Mouse (Mus musculus): ENCODE measurements around the gene Myoz1. TPM values are rescaled to one million over a fixed set of nuclear protein-coding genes. Genes with fewer than 3 reads are reported as not detected.

Myoz1 gene
- polyA plus RNA-seq, 1 experiment from 2014 or later, result 0.37 TPM

GRCm38 (mm10) chr14:20689009-20689408 is 32.7 kb upstream of the Myoz1 start:
- H3K27ac ChIP-seq, result no peak overlapping the region
- 96% methylated on average over 2 of the region's 2 CpGs for WGBS (ENCODE audit: missing documents)
- H3K79me2 ChIP-seq (ENCODE audit: inconsistent target), result no peaks in the 10 kb centered on the region

DNA sequence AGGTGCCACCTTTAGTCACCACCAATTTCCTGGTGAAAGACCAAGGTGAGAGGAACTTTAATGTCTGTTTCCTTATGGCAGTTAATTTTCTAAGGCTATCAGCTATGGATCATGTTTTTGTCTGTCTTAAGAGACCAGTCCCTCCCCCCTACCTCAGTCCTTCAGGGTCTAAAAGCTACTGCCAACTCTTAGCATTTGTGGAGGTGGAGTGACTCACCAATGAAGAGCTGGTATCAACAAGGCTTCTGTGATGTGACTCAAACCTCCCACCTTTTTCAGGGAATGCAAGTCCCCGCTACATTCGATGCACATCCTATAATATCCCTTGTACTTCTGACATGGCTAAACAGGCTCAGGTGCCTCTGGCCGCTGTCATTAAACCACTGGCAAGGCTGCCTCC is 30.2 kb upstream of the Myoz1 start:
- 93% methylated on average over 3 of the region's 3 CpGs for WGBS (ENCODE audit: missing documents)
- Histone ChIP-seq H3K36me3 (ENCODE audit: inconsistent target) (peaks cover 89% of the 10 kb centered on the region), H3K4me3 (ENCODE audit: inconsistent target) (no peak overlapping the region), H3K27ac (no peak overlapping the region), H3K79me2 (ENCODE audit: inconsistent target) (peaks cover 3% of the 10 kb centered on the region; the same call in 1 of the 2 replicates)

More at GRCm38 (mm10) chr14:20689009-20689408, 32.7 kb upstream of the Myoz1 start:
- Histone ChIP-seq H3K4me3 (ENCODE audit: inconsistent target) (no peak overlapping the region), H3K36me3 (ENCODE audit: inconsistent target) (peaks cover 86% of the 10 kb centered on the region)

GRCm38 (mm10) chr14:20682498-20682897 is 26.2 kb upstream of the Myoz1 start:
- Histone ChIP-seq H3K4me3 (ENCODE audit: inconsistent target) (no peak overlapping the region), H3K36me3 (ENCODE audit: inconsistent target) (peaks cover 96% of the 10 kb centered on the region), H3K27ac (no peak overlapping the region), H3K79me2 (ENCODE audit: inconsistent target) (peaks cover 43% of the 10 kb centered on the region)
- 54% methylated on average over 3 of the region's 3 CpGs for WGBS (ENCODE audit: missing documents)

DNA sequence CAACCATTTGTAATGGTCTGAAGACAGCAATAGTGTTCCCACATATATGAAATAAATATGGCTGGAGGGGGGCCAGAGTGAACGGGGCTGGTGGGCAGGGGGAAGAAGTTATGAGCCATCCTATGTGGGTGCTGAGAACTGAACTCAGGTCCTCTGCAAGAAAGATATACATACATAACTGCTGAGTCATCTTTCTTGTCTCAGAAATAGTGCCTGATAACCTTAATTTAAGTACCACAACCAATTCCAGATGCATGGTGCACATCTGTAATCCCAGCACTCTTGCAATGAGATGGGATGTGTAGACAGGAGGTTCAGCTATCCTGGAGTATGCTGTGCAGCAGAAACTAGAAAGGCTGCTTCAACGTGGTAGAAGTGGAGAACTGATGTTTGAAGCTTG is 25.4 kb upstream of the Myoz1 start:
- no peak overlapping the region for H3K4me3 ChIP-seq (ENCODE audit: inconsistent target)
- peaks cover 95% of the 10 kb centered on the region for H3K36me3 ChIP-seq (ENCODE audit: inconsistent target)
- no peak overlapping the region for H3K27ac ChIP-seq
- WGBS (ENCODE audit: missing documents), result 59% methylated on average over 2 of the region's 2 CpGs
- H3K79me2 ChIP-seq (ENCODE audit: inconsistent target), result peaks cover 51% of the 10 kb centered on the region

DNA sequence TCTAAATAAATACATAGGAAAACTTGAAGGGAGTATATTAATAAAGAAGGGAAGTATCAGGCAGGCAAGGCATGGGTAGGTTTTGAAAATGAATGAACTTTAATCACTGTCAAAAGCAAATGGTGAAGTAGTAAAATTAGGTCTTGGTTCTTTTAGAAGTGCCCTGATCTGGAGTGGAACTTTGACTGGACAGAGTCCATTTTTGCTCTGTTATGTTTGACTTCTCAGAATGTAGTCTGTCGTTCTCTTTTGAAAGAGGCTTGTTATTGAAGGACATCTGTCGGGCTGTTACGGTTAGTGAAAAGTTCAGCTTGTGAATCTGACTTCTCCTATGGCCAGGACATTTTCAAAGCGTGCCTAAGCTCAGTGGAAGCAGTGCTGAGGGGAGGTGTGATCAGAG is 21.6 kb upstream of the Myoz1 start:
- Histone ChIP-seq H3K79me2 (ENCODE audit: inconsistent target) (peaks cover 77% of the 10 kb centered on the region), H3K27ac (no peak overlapping the region), H3K4me3 (ENCODE audit: inconsistent target) (no peak overlapping the region), H3K36me3 (ENCODE audit: inconsistent target) (peaks cover 66% of the 10 kb centered on the region)
- WGBS (ENCODE audit: missing documents), result 93% methylated on average over 4 of the region's 4 CpGs

- peak within 1 kb of the TSS; percentile 92 for H3K27ac ChIP-seq
- H3K79me2 ChIP-seq (ENCODE audit: inconsistent target), result peaks cover 51% of the 10 kb centered on the region
- 1% methylated on average over 43 of the region's 43 CpGs for WGBS (ENCODE audit: missing documents)
- peaks cover 31% of the 10 kb centered on the region for H3K36me3 ChIP-seq (ENCODE audit: inconsistent target)
- peak within 1 kb of the TSS; percentile 100 for H3K4me3 ChIP-seq (ENCODE audit: inconsistent target)
Observed at GRCm38 (mm10) chr14:20674064-20674833, 17.9 kb upstream of the Myoz1 start, which contains the start of gene Sec24c. Gene Sec24c, plus strand, starts transcription at chr14:20674308.

- Histone ChIP-seq H3K36me3 (ENCODE audit: inconsistent target) (peaks cover 26% of the 10 kb centered on the region; the same call in 1 of the 2 replicates), H3K4me3 (ENCODE audit: inconsistent target) (peak overlapping the region; percentile 100), H3K27ac (peak overlapping the region; percentile 92), H3K79me2 (ENCODE audit: inconsistent target) (peaks cover 45% of the 10 kb centered on the region)
- 10% methylated on average over 13 of the region's 13 CpGs for WGBS (ENCODE audit: missing documents)
Observed at GRCm38 (mm10) chr14:20673735-20674063, 17.4 kb upstream of the Myoz1 start.

- peaks cover 19% of the 10 kb centered on the region; the same call in 1 of the 2 replicates for H3K36me3 ChIP-seq (ENCODE audit: inconsistent target)
- peaks cover 38% of the 10 kb centered on the region for H3K79me2 ChIP-seq (ENCODE audit: inconsistent target)
- no peak overlapping the region for H3K4me3 ChIP-seq (ENCODE audit: inconsistent target)
- no peak overlapping the region for H3K27ac ChIP-seq
- 94% methylated on average over 2 of the region's 2 CpGs for WGBS (ENCODE audit: missing documents)
Observed at GRCm38 (mm10) chr14:20672990-20673389, 16.6 kb upstream of the Myoz1 start.

- H3K36me3 ChIP-seq (ENCODE audit: inconsistent target), result no peaks in the 10 kb centered on the region
- H3K4me3 ChIP-seq (ENCODE audit: inconsistent target), result no peak within 1 kb of the TSS
- H3K27ac ChIP-seq, result no peak within 1 kb of the TSS
- H3K79me2 ChIP-seq (ENCODE audit: inconsistent target), result no peaks in the 10 kb centered on the region
- 92% methylated on average over 8 of the region's 8 CpGs for WGBS (ENCODE audit: missing documents)
Observed at GRCm38 (mm10) chr14:20668154-20668810, 11.9 kb upstream of the Myoz1 start, which contains the start of gene Synpo2l. Gene Synpo2l, minus strand, starts transcription at chr14:20668354.

- WGBS (ENCODE audit: missing documents), result 80% methylated on average over 1 of the region's 1 CpGs
- H3K27ac ChIP-seq, result no peak overlapping the region
- H3K79me2 ChIP-seq (ENCODE audit: inconsistent target), result no peaks in the 10 kb centered on the region
- H3K36me3 ChIP-seq (ENCODE audit: inconsistent target), result no peaks in the 10 kb centered on the region
- H3K4me3 ChIP-seq (ENCODE audit: inconsistent target), result no peak overlapping the region
Observed at GRCm38 (mm10) chr14:20667469-20667868, 11.1 kb upstream of the Myoz1 start.

DNA sequence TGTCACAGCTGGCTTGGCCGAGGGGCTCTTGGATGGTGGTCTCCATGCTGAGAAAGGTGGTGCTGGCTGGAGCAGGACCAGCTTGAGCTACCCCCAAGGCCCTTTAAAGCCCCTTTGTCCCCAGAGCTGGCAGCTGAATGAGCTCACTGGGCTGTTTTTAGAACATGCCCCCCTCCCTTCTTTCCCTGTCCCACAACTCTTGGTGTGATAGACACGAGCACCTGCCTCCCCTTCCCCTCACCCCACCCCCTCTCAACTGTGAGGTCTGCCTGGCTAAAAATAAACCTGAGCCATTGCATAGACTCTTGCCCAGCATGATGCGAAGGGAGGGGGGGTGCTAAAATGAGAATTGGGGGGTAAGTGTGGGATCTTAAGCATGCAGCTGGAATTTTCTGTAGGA is 8.1 kb upstream of the Myoz1 start:
- H3K4me3 ChIP-seq (ENCODE audit: inconsistent target), result no peak overlapping the region
- WGBS (ENCODE audit: missing documents), result 45% methylated on average over 3 of the region's 3 CpGs
- H3K36me3 ChIP-seq (ENCODE audit: inconsistent target), result no peaks in the 10 kb centered on the region
- H3K27ac ChIP-seq, result no peak overlapping the region
- no peaks in the 10 kb centered on the region for H3K79me2 ChIP-seq (ENCODE audit: inconsistent target)

GRCm38 (mm10) chr14:20663601-20664000 is 7.3 kb upstream of the Myoz1 start:
- Histone ChIP-seq H3K36me3 (ENCODE audit: inconsistent target) (no peaks in the 10 kb centered on the region), H3K27ac (no peak overlapping the region), H3K79me2 (ENCODE audit: inconsistent target) (no peaks in the 10 kb centered on the region), H3K4me3 (ENCODE audit: inconsistent target) (no peak overlapping the region)
- WGBS (ENCODE audit: missing documents), result 80% methylated on average over 2 of the region's 2 CpGs

DNA sequence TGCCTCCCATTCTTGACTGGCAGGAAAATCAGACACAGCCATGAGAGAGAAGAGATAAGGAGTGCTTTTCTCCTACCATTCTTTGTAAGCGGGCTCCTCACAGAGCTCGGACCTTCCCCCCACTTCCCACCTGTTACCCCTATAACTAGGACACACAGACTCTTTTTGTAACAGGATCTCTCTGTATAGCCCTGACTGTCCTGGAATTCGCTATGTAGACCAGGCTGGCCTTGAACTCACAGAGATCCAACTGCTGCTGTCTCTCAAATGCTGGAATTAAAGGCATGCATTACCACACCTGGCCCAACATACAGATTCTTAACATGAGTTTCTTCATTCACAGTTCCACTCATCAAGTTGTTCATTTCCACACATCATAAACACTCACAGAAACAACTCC is 6.4 kb upstream of the Myoz1 start:
- Histone ChIP-seq H3K27ac (no peak overlapping the region), H3K4me3 (ENCODE audit: inconsistent target) (no peak overlapping the region), H3K36me3 (ENCODE audit: inconsistent target) (no peaks in the 10 kb centered on the region), H3K79me2 (ENCODE audit: inconsistent target) (no peaks in the 10 kb centered on the region)
- 89% methylated on average over 3 of the region's 3 CpGs for WGBS (ENCODE audit: missing documents)

DNA sequence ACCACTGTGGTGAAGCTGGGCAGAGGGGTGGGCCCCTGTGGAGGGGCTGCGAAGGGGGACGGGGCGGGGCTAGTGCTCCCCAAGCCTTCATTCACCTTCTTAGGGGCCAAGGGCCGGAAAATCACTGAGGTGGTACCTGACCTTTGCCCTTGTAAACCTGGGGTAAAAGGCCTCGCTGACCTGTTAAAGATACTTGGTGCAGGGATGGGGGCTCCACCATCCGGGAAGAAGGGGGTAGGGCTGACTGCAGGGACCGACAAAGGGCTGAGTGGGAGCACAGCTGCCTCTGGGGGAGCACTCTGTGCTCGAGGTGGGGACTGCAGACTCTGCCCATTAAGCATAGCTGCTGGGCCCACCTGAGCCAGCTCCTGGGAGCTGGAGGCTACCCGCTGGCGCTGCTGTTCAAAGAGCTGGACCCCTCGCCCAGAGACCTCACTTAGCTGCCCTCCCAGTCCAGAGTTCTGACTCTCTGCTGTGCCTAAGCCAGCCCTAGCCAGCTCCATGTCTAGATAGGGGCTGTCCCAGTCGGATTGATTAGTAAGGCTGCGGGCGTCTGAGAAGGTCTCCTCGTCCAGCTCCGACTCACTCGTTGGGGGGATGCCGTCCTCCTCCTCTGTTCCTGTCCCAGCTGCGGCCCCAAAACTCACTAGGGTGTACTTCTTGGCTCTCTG is 5.5 kb upstream of the Myoz1 start:
- WGBS (ENCODE audit: missing documents), result 65% methylated on average over 17 of the region's 19 CpGs
- Histone ChIP-seq H3K4me3 (ENCODE audit: inconsistent target) (peak overlapping the region; percentile 31), H3K79me2 (ENCODE audit: inconsistent target) (no peaks in the 10 kb centered on the region), H3K27ac (no peak overlapping the region), H3K36me3 (ENCODE audit: inconsistent target) (no peaks in the 10 kb centered on the region)
